Mouse (Mus musculus) embryonic facial prominence, embryonic 11.5 days (tissue): ENCODE data around the gene Slc15a3. TPM values are rescaled to one million over a fixed set of nuclear protein-coding genes. Genes with fewer than 3 reads are reported as not detected.

Experiments used
- ATAC-seq: fragments of 200-750 bp; cut with Nextera tagmentation; replicated peaks from 2 replicates; pipeline ENCODE4 v1.8.0; 2017; ENCODE audit warnings: low read depth; ENCODE audit not compliant: insufficient number of reproducible peaks, low FRiP score, low TSS enrichment
- DNase-seq: peaks from one replicate; pipeline ENCODE4 v3.0.0-alpha.2; 2015; ENCODE audit warnings: low spot score
- H3K27ac ChIP-seq: fragments of 300-500 bp; sonication (generic); replicated peaks from 2 replicates; pipeline ENCODE4 v1.5.1; 2014; ENCODE audit warnings: mild to moderate bottlenecking, low read depth, low read length, control low read depth
- H3K27me3 ChIP-seq: fragments of 300-500 bp; sonication (generic); 2 replicates; pipeline ENCODE4 v1.6.1; 2014; ENCODE audit warnings: mild to moderate bottlenecking, low read length, moderate library complexity, mixed read lengths; ENCODE audit not compliant: control insufficient read depth, insufficient read depth
- H3K36me3 ChIP-seq: fragments of 300-500 bp; sonication (generic); replicated peaks from 2 replicates; pipeline ENCODE4 v1.6.1; 2014; ENCODE audit warnings: low read depth, mild to moderate bottlenecking, low read length, moderate library complexity, mixed read lengths; ENCODE audit not compliant: control insufficient read depth, insufficient read depth
- H3K4me1 ChIP-seq: fragments of 300-500 bp; sonication (generic); 2 replicates; pipeline ENCODE4 v1.6.1; 2014; ENCODE audit warnings: low read length, mixed read lengths; ENCODE audit not compliant: control insufficient read depth, insufficient read depth
- H3K4me2 ChIP-seq: fragments of 300-500 bp; sonication (generic); 2 replicates; pipeline ENCODE4 v1.6.1; 2014; ENCODE audit warnings: low read depth, mild to moderate bottlenecking, control low read depth, low read length, moderate library complexity
- H3K4me3 ChIP-seq: fragments of 300-500 bp; sonication (generic); 2 replicates; pipeline ENCODE4 v1.5.1; 2014; ENCODE audit warnings: low read depth, low read length, control low read depth
- H3K9ac ChIP-seq: fragments of 300-500 bp; sonication (generic); replicated peaks from 2 replicates; pipeline ENCODE4 v1.6.1; 2014; ENCODE audit warnings: mild to moderate bottlenecking, control low read depth, low read length
- H3K9me3 ChIP-seq: fragments of 300-500 bp; sonication (generic); replicated peaks from 2 replicates; pipeline ENCODE4 v1.6.1; 2016; ENCODE audit warnings: mild to moderate bottlenecking, low read length, inconsistent platforms, mixed read lengths; ENCODE audit not compliant: control insufficient read depth
- WGBS: fragments of 180-500 bp; shearing (Covaris S2); extraction: QIAGEN DNeasy Blood & Tissue Kit; methylation state at CpG from one replicate; pipeline ENCODE4 v1.1.7; 2014; 5-methylcytosine and 5-hydroxymethylcytosine counted together
- polyA plus RNA-seq: library from polyadenylated mRNA; unstranded; fragments of >200 nt; fragmentation: Nextera tagmentation; extraction: Ambion mirVana; gene quantifications from 2 replicates; pipeline ENCODE4 v1.2.1, GENCODE M21; 2014

The Slc15a3 gene
- 0.24 and 0.67 TPM in 2 replicates for polyA plus RNA-seq

GRCm38 (mm10) chr19:10839010-10839892 lies at the start of gene Slc15a3:
TSS of gene Slc15a3 (plus strand) at chr19:10839727.
- Histone ChIP-seq H3K9ac (no peak within 1 kb of the TSS), H3K36me3 (no peaks in the 10 kb centered on the region), H3K27ac (no peak within 1 kb of the TSS), H3K9me3 (no peaks in the 10 kb centered on the region), H3K4me2 (no peak within 1 kb of the TSS), H3K4me1 (no peaks in the 10 kb centered on the region), H3K27me3 (no peaks in the 10 kb centered on the region), H3K4me3 (no peak within 1 kb of the TSS)
- ATAC-seq (no peak), DNase-seq (no peak)
- WGBS: 74% methylated on average over 15 of the region's 15 CpGs

GRCm38 (mm10) chr19:10790323-10790722 lies 49.2 kb upstream of the Slc15a3 start:
- 75% methylated on average over 9 of the region's 9 CpGs for WGBS

GRCm38 (mm10) chr19:10793044-10793443 lies 46.5 kb upstream of the Slc15a3 start:
- no peak for ATAC-seq

More at GRCm38 (mm10) chr19:10790323-10790722, 49.2 kb upstream of the Slc15a3 start:
- Histone ChIP-seq H3K9me3 (no peaks in the 10 kb centered on the region), H3K36me3 (no peaks in the 10 kb centered on the region), H3K9ac (no peak overlapping the region), H3K4me2 (no peak overlapping the region), H3K4me1 (no peaks in the 10 kb centered on the region), H3K27ac (no peak overlapping the region), H3K4me3 (no peak overlapping the region), H3K27me3 (no peaks in the 10 kb centered on the region)
- DNase-seq (no peak), ATAC-seq (no peak)

GRCm38 (mm10) chr19:10794916-10795315 lies 44.6 kb upstream of the Slc15a3 start:
- Histone ChIP-seq H3K4me3 (no peak overlapping the region), H3K4me2 (no peak overlapping the region), H3K9me3 (no peaks in the 10 kb centered on the region), H3K4me1 (no peaks in the 10 kb centered on the region), H3K27ac (no peak overlapping the region), H3K36me3 (no peaks in the 10 kb centered on the region), H3K9ac (no peak overlapping the region), H3K27me3 (no peaks in the 10 kb centered on the region)
- ATAC-seq: no peak
- no peak for DNase-seq
- 86% methylated on average over 1 of the region's 1 CpGs for WGBS

More at GRCm38 (mm10) chr19:10793044-10793443, 46.5 kb upstream of the Slc15a3 start:
- Histone ChIP-seq H3K4me1 (no peaks in the 10 kb centered on the region), H3K9me3 (no peaks in the 10 kb centered on the region), H3K27me3 (no peaks in the 10 kb centered on the region), H3K36me3 (no peaks in the 10 kb centered on the region), H3K4me2 (no peak overlapping the region), H3K4me3 (no peak overlapping the region), H3K9ac (no peak overlapping the region), H3K27ac (no peak overlapping the region)
- 59% methylated on average over 3 of the region's 3 CpGs for WGBS
- DNase-seq: no peak

- Histone ChIP-seq H3K9me3 (no peaks in the 10 kb centered on the region), H3K4me3 (no peak overlapping the region), H3K27me3 (no peaks in the 10 kb centered on the region), H3K9ac (no peak overlapping the region), H3K4me1 (no peaks in the 10 kb centered on the region), H3K27ac (no peak overlapping the region), H3K36me3 (no peaks in the 10 kb centered on the region), H3K4me2 (no peak overlapping the region)
- WGBS: 70% methylated on average over 10 of the region's 10 CpGs
- DNase-seq (no peak), ATAC-seq (no peak)
Measured at GRCm38 (mm10) chr19:10798576-10798975, 41.0 kb upstream of the Slc15a3 start.

- H3K9me3 ChIP-seq: no peaks in the 10 kb centered on the region
- H3K4me1 ChIP-seq: no peaks in the 10 kb centered on the region
- no peak overlapping the region for H3K4me3 ChIP-seq
- H3K27me3 ChIP-seq: no peaks in the 10 kb centered on the region
- H3K4me2 ChIP-seq: no peak overlapping the region
- no peak for ATAC-seq
- no peak overlapping the region for H3K27ac ChIP-seq
- no peak overlapping the region for H3K9ac ChIP-seq
- no peak for DNase-seq
- no peaks in the 10 kb centered on the region for H3K36me3 ChIP-seq
- WGBS: 88% methylated on average over 17 of the region's 17 CpGs
Measured at GRCm38 (mm10) chr19:10799155-10799554, 40.4 kb upstream of the Slc15a3 start.

- ATAC-seq: no peak
- Histone ChIP-seq H3K9ac (no peak overlapping the region), H3K27me3 (no peaks in the 10 kb centered on the region), H3K27ac (no peak overlapping the region), H3K4me2 (no peak overlapping the region), H3K4me3 (no peak overlapping the region), H3K9me3 (no peaks in the 10 kb centered on the region), H3K36me3 (no peaks in the 10 kb centered on the region), H3K4me1 (no peaks in the 10 kb centered on the region)
- 70% methylated on average over 6 of the region's 6 CpGs for WGBS
- no peak for DNase-seq
Measured at GRCm38 (mm10) chr19:10801070-10801469, 38.5 kb upstream of the Slc15a3 start.

- no peak overlapping the region for H3K4me3 ChIP-seq
- 81% methylated on average over 6 of the region's 6 CpGs for WGBS
- H3K4me1 ChIP-seq: no peaks in the 10 kb centered on the region
- DNase-seq (no peak), ATAC-seq (no peak)
- H3K27me3 ChIP-seq: no peaks in the 10 kb centered on the region
- no peak overlapping the region for H3K9ac ChIP-seq
- no peaks in the 10 kb centered on the region for H3K9me3 ChIP-seq
- H3K36me3 ChIP-seq: no peaks in the 10 kb centered on the region
- H3K27ac ChIP-seq: no peak overlapping the region
- no peak overlapping the region for H3K4me2 ChIP-seq
Measured at GRCm38 (mm10) chr19:10801906-10802305, 37.6 kb upstream of the Slc15a3 start.
